Mouse (Mus musculus): ENCODE data around the gene Gm5426. TPM values are rescaled to one million over a fixed set of nuclear protein-coding genes. Genes with fewer than 3 reads are reported as not detected.
A peak's percentile ranks its signal among the peaks of the same experiment; 100 is the strongest.
"Not testable (repeated sequence)": the region's sequence is repeated elsewhere in the genome, so short reads cannot be mapped to it uniquely, and the experiment has no call there.

Gene Gm5426
- not detected in 2 replicates for polyA plus RNA-seq (2012; rRNA removed)

DNA sequence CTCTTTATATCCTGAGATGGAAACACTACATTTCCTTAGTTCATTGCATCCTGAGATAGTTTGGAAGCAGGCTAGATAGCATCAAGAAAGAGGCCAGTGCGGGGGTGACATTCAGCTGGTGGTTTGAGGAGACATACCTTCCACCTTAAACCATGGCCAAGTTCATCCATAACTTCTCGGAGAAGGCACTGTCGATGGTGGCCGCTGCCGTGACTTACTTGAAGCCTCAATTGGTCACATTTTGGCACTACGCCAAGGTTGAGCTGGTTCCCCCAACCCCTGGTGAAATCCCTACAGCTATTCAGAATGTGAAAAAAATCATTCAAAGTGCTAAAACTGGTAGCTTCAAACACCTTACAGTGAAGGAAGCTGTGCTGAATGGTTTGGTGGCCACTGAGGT lies at the start of gene Gm5426:
Gm5426 (plus strand) TSS at position 153 of the 400 bp plus-strand sequence.
- not testable (repeated sequence) for DNase-seq (ENCODE audit: extremely low spot score in 1 of 2, low spot score in 1 of 2)

DNA sequence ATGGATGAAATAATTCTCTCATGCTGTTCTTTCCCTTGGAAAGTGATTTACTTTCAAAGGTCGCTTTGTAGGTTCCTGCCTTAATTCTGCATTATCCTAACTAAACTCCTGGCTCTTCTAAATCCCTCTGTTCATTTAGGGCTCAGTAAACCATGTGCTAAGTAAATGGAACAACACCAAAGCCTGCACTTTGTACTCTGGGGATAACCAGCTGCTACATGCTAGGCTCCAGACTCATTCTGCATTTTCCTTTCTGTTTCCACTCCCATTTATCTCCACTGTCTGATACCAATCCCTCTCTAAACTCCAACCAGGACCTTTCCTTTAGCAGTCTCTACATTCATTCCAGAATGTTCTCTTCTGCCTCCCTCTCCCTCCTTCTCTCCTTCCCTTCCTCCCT lies 46.7 kb upstream of the Gm5426 start:
- DNase-seq (ENCODE audit: extremely low spot score in 1 of 2, low spot score in 1 of 2), result no peak

DNA sequence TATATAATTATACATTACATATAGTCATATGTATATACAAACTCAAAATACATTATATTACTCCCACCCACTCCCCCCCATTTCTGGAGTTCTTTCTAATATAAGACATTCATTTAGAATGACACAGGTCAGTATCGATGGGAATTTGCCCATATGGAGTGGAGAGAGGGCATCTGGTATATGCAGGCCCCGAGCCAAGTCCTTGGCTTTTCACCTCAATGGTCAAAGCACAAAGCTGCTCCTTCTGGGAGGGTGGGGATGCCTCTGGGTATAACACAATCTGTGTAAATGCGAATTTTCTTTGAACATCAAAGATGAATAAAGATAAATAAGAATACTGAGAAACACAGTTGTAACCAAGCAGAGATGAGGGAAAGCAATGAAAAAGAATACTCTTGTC lies 46.0 kb upstream of the Gm5426 start:
- DNase-seq (ENCODE audit: extremely low spot score in 1 of 2, low spot score in 1 of 2), result no peak

DNA sequence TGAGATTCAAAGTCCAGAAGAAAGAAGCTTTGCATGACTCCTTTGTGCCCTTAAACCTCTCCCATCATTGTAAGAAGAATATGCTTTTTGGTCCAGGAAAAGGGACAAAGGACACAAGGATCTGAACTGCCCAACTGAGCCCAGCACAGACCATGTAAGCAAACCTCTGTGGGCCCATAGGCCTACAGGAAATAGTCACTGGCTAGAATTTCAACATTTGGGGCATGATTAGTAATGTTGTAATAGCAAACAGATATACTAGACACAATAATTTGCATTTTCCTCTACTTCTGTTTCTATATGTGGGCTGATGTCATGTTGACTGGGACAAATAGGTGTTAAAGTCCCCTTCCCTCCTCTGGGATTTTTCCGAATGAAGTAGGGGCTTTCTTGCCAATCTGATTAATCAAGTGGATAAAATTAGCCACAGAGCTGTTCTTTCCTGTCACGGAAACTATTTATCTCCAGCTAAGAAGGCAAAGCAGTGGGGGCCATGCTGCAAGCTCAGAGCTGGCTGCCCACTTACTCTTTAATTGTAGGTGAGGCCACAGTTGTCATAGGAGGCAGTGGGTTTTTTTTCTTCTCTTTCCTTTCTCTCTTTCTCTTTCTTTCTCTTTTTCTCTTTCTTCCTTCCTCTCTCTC lies 42.4 kb upstream of the Gm5426 start:
- DNase-seq (ENCODE audit: extremely low spot score in 1 of 2, low spot score in 1 of 2), result no peak

DNA sequence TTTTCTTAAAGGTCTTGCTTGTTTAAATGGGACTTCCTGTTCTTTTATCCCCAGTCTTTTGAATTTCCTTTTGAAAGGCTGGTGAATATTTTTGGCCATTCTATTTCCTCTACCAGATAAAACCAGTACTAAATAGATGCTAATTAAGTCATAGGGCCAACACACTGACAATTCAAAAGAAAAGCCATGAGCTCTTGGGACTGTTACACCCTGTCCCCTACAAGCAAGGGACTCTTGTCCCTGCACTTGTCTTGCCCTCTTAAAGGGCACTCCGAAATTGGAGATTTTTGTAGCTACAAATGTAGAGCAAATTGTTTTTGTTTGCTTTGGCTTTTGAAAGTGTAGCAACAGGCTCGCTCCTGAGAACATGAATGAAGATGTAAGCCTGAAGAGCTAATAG lies 41.8 kb upstream of the Gm5426 start:
- DNase-seq (ENCODE audit: extremely low spot score in 1 of 2, low spot score in 1 of 2), result no peak

DNA sequence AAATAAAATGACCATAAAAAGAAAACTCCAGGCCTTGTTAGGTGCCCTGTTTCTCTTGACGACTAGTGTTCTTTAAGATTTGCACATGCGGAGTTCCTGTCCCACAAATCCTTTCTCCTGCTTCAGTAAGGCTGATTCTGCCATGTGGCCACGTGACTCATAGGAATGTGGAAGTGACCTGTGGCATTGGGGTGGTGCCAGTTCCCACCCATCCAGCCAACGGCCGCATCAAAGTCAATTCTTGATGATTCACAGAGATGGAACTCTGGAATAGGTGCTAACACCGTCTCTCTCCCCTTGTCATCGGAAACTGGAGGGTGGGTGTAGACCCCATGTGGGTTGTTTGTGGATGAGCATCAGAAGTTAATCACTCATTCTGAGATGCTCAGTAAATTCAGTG lies 39.7 kb upstream of the Gm5426 start:
- no peak for DNase-seq (ENCODE audit: extremely low spot score in 1 of 2, low spot score in 1 of 2)

DNA sequence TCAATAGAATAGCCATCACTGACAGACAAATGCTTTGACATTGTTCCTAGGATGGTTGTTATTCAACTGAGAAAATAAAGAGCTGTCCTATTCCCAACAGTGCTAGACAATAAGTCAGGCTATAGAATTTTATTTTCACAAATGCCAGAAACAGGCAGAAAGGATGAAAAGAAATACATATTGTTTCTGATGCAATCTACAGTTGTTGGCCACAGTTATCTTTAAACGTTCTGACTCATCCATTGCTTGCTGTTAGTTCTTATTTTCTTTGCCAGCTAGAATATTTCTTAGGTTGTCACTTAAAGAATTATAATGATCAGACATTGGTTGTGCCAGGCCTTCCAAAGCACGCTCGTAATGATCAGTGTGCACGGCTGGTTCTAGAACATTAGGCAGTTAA lies 35.4 kb upstream of the Gm5426 start:
- no peak for DNase-seq (ENCODE audit: extremely low spot score in 1 of 2, low spot score in 1 of 2)

DNA sequence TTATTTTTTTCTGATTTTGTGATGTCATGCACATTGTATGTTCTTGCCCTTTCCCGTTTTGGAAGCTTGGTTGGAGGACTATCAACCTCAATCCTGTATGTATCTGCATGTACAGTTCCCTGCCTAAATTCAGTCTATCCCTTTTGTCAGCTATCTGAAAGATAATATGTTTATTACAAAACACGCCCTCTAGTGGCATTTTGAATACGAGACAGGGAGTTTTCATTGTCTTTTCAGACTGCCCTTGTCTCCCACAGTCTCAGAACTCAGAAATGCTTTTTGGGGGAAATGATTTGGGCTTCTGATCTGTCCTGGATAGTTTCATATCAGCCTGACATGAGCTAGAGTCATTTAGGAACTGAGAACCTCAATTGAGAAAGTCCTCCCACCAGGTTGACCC lies 32.2 kb upstream of the Gm5426 start:
- DNase-seq (ENCODE audit: extremely low spot score in 1 of 2, low spot score in 1 of 2), result no peak

DNA sequence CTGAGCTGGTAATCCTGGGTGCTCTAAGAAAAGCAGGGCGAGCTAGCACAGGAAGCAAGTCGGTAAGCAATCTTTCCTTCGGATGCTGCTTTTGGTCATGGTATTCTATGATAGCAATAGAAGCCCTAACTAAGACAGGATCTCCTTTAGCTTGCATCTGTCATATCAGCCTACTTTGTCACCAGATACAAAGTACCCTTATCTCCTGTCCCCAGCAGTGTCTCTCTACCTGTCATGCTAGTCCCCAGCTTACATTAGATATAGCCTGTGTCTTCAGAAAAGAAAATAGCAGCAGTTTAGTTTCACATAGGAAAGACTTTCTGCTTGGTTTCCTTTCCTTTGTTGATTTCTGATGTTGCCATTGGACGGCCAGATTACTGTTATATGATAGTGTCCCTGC lies 31.8 kb upstream of the Gm5426 start:
- no peak for DNase-seq (ENCODE audit: extremely low spot score in 1 of 2, low spot score in 1 of 2)

DNA sequence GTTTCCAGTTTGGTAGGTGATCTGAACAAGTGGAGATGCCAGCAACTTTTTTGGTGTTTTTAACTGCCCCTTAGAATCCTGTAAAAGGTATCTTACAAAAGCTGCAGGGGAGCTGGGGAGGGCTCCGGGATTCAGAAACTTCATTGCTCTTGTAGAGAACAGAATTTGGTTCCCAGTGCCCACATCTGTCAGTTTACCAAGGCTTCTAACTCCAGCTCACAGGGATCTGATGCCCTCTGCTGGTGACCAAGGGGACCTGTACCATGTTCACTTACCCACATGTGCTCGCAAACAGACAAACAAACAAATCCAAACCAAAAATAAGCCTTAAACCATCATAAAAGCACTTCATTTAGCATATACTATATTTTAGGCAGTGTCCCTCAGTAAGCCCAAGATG lies 31.3 kb upstream of the Gm5426 start:
- DNase-seq (ENCODE audit: extremely low spot score in 1 of 2, low spot score in 1 of 2), result no peak

DNA sequence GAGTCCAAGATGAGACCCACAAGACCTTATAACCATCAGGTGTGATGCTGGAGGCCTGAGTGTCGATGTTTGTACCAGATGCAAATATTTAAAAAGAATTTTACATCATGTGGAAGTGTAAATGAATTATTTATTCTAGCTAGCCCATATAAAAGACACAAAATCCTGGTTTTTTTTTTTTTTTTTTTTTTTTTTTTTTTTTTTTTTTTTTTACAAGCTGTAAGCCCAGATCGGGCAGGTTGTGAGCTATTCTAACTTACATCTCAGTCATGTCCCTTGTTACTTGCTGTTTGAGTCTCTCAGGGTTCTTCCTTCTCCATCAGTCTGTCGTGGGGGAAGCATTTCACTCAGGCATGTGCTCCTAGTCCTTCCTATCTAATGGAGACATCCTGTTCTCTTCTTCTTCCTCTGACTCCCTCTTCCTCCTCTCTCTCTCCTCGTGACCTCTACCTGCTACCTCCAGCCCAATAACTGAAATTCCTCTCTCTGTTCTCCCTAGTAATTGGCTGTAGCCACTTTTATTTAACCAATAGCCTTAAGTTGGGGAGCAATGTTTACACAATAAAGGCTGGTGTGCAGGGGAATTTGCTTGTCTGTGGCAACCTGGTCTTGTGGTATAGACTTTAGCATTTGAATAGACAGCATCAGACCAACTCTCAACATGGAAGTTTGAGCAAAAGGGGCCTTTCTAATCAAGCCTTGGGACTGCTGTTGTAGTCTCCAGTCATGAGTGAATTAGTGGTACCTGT lies 29.3 kb upstream of the Gm5426 start:
- no peak for DNase-seq (ENCODE audit: extremely low spot score in 1 of 2, low spot score in 1 of 2)

DNA sequence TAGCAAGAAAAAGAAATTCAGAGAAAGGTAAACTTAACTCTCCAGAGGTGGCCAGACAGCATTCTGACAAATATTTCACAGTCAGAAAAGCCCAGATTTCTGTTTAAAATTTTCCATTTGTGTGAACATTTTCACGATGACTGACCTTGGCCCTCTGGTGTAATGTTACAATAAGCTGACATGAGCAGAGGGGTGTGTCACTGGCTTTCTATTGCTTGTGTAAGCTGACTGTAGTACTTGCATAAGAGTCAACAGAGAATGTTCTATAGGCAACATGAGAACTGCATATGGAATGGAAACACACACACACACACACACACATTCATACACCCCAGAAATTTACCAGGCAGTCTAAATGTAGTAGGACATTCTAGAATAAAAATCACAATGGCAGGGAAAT lies 28.6 kb upstream of the Gm5426 start:
- DNase-seq (ENCODE audit: extremely low spot score in 1 of 2, low spot score in 1 of 2), result no peak

DNA sequence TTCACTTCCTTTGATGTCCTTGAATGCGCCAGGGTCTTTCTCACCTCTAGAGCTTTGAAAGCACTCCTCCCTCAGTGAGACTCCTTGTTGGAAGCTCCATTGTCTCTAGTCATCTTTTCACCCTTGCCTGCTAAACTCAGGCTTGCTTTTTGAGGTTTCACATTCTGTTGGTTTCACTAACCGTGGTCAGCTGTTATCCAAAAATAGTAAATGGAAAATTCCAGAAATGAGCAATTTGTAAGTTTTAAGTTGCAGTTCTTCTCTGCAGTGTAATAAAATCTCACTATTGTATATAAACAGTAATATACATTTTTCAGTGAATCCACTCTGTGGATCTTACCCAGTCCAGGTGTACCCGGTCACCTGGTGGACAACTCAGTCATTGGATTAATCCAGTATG lies 21.1 kb upstream of the Gm5426 start:
- no peak for DNase-seq (ENCODE audit: extremely low spot score in 1 of 2, low spot score in 1 of 2)

DNA sequence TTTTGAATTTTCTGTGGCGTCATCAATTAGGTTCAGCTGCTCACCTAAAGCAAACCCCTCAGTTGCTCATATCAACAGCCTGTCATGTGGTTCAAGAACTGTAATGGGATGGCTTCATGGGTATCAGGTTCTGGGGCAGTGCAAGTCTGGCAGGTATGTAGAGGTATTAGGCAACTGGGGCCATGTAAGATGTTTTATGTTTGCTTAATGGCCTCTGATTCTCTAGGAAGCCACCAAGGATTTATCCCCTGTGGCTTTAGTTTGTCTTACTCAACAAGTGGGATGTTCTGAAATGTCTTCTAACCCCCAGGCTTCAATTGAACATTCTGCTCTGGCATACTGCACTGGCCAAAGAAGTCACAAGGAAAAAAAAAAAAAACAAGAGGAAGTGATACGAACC lies 15.6 kb upstream of the Gm5426 start:
- no peak for DNase-seq (ENCODE audit: extremely low spot score in 1 of 2, low spot score in 1 of 2)

DNA sequence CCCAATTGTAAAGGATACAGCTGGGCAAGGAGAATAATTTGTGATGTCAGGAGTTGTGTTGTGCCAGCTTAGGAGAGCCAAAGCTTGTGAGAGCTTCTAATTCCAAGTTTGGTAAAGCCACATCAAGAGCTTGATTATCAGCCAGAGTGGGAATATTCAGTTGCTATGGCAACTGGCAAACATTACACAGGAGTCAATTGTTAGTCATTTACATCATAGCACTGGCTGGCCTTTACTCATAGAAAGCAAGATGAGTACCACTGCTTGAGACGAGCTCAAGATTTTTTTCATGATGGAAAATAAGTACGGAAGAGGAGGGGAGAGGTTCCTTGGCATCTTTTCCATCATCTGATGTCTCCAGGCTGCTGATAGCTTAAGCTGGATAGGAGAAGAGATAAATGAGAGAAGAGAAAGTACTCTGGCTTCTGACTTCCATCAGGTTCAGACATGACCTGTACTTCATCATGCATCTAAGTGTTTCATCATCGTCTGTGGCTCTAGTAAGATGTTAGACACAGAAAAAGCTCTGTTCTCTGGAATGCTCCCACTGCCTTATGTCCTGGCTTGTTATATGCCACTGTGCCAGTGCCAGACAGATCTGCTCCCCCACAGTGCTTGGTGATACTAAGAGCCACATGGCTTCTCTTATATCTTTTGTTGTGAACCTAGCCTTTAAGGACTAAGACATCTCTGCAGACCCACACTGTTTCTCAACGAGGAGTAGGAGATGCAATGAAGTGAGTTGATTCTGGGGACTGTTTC lies 15.0 kb upstream of the Gm5426 start:
- peak; percentile 28 to 44 for DNase-seq (ENCODE audit: extremely low spot score in 1 of 2, low spot score in 1 of 2)

DNA sequence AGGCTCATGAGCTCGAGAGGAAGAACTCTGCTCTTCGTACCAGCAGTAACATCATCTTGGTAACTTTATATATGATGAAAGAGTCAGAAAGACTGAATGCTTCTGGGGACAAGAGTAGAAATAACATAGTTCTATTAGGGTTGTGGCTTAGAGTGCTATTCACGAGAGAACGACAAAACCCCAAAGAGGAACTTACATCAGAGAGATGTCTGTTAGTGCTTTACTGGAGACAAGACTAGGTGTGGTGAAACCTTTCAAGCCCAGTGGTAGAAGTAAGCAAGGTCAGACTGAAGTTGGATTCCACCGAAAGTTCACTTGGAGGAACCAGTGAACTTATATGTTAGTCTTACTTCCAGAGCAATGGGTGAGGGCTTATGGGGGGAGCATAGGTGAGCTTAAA lies 12.5 kb upstream of the Gm5426 start:
- DNase-seq (ENCODE audit: extremely low spot score in 1 of 2, low spot score in 1 of 2), result no peak

DNA sequence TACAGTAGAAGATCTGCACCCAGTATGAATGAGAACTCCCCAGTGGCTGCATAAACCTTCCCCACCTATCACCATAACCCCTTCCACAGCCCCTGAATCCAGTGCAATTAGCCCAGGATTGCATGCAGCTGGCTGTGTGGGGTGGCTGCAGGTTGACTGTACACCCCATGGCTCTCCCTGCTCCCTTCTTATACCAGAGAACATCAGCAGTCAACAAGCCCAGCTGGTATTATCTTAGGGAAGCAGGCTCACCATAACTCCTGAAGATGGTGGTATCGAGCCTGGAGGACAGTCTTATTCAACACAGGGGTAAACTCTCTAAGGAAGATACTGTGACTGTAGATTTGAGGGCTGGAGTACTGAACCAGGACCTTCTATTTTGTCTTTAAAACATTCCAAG lies 12.1 kb upstream of the Gm5426 start:
- no peak for DNase-seq (ENCODE audit: extremely low spot score in 1 of 2, low spot score in 1 of 2)

DNA sequence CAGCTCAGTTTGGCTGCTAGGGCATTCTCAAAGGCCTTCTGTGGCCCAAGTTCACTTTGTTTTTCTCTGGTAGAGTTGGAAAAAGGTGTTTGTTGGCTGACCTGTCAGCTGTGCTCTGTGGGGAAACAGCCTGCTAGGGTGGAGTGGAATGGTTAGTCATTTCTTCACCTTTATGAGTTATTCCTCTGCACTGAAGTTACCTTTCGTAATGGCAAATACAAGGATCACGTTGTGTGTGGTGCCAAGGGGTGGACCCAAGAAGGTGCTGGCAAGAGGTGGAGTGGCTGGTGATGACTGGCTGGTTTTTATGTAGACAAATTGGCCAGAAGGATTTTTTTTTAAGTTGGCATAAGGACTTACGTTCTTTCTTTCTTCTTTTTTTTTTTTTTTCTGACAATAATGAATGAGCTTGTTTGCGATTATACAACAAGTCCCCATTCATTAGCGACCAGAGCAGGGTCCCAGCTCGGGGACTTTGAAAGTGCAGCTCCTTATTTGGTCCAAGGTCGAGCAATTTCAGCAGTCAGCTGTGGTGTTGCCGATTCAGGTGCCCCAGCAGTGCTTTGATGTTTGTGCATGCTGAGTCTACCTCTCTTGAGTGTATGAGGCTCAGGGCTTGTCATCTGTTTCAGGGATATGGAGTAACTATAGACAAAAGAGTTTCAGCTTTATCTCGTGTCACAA lies 10.5 kb upstream of the Gm5426 start:
- DNase-seq (ENCODE audit: extremely low spot score in 1 of 2, low spot score in 1 of 2), result no peak

DNA sequence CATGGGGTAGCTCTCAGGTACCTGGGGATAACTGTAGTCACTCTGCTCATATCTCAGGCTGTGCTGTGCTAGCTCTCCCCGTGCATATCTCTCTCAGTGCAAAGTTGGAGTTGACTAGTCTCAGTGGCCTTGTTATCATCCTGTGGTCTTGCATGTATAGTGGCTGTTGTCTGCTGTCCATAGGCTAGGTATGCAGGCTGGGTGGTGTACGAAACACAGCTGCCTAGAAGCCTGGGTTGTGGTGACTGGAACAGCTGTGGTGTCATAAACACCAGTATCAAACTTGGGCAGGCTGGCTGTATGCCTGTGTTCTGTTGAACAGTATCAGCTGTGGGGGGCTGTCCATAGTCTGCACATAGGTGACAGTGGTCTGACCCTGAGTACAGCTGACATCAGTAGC lies 7.2 kb upstream of the Gm5426 start:
- DNase-seq (ENCODE audit: extremely low spot score in 1 of 2, low spot score in 1 of 2), result no peak

DNA sequence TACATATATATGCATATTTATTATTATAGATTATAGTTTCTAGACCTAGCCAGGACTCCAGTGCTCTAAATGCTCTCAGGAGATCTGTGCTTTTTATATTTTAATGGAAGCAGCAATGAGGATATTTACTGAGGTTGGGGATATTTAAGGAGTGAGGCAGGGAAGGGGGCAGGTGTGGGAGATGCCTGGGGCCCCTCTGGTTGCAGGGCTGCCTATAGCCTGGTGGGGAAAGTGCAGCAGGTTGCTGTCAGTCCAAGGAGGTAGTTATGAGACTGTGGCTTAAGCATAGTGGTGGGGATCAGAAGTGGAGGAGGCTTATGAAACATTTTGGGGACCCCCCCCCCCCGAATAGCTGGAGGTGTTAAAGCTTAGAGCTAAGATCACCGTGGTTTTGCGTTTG lies 6.0 kb upstream of the Gm5426 start:
- DNase-seq (ENCODE audit: extremely low spot score in 1 of 2, low spot score in 1 of 2), result no peak

DNA sequence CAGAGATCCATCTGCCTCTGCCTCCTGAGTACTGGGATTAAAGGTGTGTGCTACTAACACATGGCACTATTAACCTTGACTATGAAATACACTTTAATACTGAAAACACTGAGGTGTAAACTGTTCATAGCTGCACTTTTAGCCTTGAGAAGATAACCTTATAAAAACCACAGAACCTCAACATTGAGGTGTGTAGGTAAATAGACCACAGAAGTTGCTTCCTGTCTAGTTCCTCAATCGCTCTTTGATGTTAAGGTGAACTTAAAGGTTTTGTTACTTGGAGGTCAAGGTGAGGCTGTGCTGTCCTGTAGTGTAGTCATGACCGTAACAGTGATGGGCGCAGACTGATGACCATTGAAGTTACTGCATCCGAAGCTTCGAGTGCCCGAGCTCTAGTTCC lies 5.3 kb upstream of the Gm5426 start:
- no peak for DNase-seq (ENCODE audit: extremely low spot score in 1 of 2, low spot score in 1 of 2)

Data from frontal cortex, adult 2 months (tissue).